Mouse (Mus musculus) lung, postnatal 36 days (tissue): Measurements from ENCODE around the gene Gm10340.
"Not testable (repeated sequence)": the region's sequence is repeated elsewhere in the genome, so short reads cannot be mapped to it uniquely, and the experiment has no call there.

Source experiments
- DNase-seq: peaks from one replicate; pipeline ENCODE4 v3.0.0; 2022; ENCODE audit warnings: mixed read lengths

The Gm10340 gene

DNA sequence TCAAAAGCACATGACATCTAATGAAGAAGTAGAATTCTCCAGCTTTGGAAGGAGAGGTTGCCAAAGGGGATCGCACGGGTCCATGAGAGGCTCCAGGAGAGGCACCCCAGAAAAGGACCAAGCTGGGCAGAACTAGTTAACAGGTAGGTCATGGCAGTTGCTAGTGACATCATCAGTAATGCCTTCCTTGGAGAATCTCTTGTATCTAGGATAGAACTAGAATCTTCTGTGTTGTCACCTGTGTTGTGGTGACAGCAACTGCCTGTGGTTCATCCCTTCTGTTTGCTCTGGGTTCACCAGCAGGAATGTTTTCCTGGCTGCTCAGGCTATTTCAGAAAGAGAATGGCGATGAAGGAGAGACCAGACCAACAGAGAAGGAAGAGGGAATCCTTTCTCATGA is at the start of gene Gm10340:
Gene Gm10340, plus strand, starts transcription at position 301 of the 400 bp plus-strand sequence.
- not testable (repeated sequence) for DNase-seq

DNA sequence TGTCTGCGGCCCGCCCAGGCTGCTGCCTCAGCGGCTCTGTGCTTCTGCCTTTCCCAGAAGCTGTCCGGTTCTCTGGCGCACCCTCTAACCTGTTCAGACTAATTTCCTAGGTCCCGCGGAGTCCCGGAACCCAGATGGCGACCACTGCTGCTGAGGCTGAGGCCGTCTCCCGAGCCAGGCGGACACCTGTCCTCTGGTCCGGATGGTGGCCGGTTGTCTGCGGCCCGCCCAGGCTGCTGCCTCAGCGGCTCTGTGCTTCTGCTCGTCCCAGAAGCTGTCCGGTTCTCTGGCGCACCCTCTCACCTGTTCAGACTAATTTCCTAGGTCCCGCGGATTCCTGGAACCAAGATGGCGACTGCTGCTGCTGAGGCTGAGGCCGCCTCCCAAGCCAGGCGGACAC is 17.7 kb upstream of the Gm10340 start:
- peak; percentile 0 for DNase-seq

DNA sequence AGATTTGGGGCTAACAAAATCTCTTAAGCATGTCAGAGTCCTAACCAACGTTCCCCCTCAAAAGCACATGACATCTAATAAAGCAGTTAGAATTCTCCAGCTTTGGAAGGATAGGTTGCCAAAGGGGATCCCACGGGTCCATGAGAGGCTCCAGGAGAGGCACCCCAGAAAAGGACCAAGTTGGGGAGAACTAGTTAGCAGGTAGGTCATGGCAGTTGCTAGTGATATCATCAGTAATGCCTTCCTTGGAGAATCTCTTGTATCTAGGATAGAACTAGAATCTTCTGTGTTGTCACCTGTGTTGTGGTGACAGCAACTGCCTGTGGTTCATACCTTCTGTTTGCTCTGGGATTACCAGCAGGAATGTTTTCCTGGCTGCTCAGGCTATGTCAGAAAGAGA is 54.2 kb downstream of the Gm10340 start, which contains the start of gene Gm5795:
Gene Gm5795, plus strand, starts transcription at position 301 of the 400 bp plus-strand sequence.
- not testable (repeated sequence) for DNase-seq
